Mouse (Mus musculus): ENCODE results near the gene Olfr1155. TPM values are rescaled to one million over a fixed set of nuclear protein-coding genes. Genes with fewer than 3 reads are reported as not detected.

Olfr1155 gene
- total RNA-seq (2022), result not detected

DNA sequence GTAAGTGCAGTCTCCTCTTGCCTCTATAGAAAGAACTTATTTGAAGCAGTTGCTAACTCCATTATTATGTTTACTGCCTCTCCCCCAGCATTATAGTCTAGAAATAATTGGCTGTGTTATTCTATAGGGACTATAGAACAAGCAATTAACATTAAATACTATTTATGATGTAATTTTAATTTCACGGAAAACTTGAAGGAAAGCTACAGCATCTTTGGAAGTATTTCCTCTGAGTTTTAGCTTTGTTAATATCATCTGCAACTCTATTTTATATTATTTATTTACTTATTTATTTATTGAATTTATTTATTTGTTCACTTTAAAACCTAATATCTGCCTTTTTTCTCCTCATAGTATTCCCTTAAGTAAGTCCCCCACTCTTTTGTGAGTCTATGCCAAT, at the start of gene Olfr1155:
Gene Olfr1155 (minus strand): TSS at position 101 of the 400 bp plus-strand sequence.
- no peak for DNase-seq (ENCODE audit: low spot score)

GRCm38 (mm10) chr2:87989813-87990212, 44.9 kb upstream of the Olfr1155 start, which contains the start of gene Olfr1158:
Gene Olfr1158 (plus strand): TSS chr2:87990113.
- DNase-seq (ENCODE audit: low spot score), result no peak

- DNase-seq (ENCODE audit: low spot score), result no peak
Observed at GRCm38 (mm10) chr2:87974563-87974962, 29.6 kb upstream of the Olfr1155 start, which contains the start of gene Olfr74. Gene Olfr74 (minus strand): TSS chr2:87974663.

DNA sequence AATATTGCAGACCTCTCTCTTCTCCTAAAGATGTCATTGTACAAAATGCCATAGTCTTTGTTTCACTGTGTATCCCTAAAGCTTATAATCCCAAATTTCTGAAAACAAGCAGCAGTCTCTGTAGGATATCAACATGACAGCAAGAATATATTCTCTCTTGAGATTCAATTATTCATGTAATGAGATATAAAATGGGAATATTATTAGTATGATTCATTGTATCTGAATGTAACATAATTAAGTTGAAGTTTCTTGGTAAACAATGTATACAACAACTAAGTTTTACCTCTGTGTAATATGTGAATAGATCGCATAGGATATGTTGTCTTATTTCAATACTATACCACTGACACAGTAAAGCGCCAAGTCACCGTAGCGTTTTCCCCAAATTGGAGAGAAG, 23.3 kb upstream of the Olfr1155 start, which contains the start of gene Olfr1157:
Gene Olfr1157 (minus strand): TSS at position 101 of the 400 bp plus-strand sequence.
- DNase-seq (ENCODE audit: low spot score), result no peak

DNA sequence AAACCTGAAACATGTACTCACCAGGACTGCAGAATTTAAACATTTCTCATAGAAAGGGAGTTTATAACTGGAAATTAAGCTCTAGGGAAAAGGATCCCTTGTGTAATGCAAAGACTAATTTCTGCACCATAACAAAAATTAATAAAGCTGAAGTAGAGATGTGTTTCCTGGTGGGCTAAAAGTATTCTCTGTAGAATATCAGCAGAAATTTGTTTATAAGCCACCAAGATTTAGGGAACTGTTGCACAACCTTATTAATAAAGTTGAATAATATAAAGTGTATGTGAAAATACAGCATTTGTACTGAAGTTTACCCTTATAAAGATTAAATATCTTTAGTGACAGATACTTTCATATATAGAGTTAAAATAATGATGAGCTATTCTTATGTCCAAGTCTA, 8.1 kb upstream of the Olfr1155 start, which contains the start of gene Olfr1156:
Gene Olfr1156 (minus strand): TSS at position 101 of the 400 bp plus-strand sequence.
- no peak for DNase-seq (ENCODE audit: low spot score)

DNA sequence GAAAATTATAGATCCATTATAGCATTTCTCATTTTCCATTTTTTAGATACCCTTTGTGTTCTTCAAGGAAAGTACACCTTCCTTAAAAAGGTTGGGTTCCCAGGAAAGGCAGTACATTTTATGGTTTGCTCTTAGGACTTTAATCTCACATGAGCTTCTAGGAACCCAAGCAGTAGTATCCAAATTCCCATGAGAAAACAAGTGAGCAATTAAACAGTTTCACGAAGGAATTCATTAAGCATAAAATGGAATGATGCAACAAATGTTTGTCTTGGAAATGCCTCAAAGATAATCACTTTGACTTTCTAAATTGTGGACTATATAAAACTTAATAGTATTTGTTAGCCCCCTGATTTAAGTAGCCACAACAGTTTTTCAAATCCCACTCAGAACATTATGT, 39.9 kb downstream of the Olfr1155 start, which contains the start of gene Olfr1154:
Gene Olfr1154 (minus strand): TSS at position 101 of the 400 bp plus-strand sequence.
- no peak for DNase-seq (ENCODE audit: low spot score)

GRCm38 (mm10) chr2:87894662-87895061, 50.3 kb downstream of the Olfr1155 start, which contains the start of gene Olfr1153:
Gene Olfr1153 (plus strand): TSS chr2:87894962.
- DNase-seq (ENCODE audit: low spot score), result no peak

Other genes starting within 250 kb of the Olfr1155 start
- gene Olfr1137, start 232.0 kb downstream of the Olfr1155 start, total RNA-seq (2022), result not detected
- gene Olfr1138, start 205.2 kb downstream of the Olfr1155 start, total RNA-seq (2022), result not detected
- gene Olfr1140, start 201.4 kb downstream of the Olfr1155 start, total RNA-seq (2022), result not detected
- not detected for gene Olfr1141, start 191.1 kb downstream of the Olfr1155 start, total RNA-seq (2022)
- not detected for gene Olfr152, start 165.7 kb downstream of the Olfr1155 start, total RNA-seq (2022)
- not detected for gene Olfr1143, start 144.5 kb downstream of the Olfr1155 start, total RNA-seq (2022)
- not detected for gene Olfr1145, start 135.3 kb downstream of the Olfr1155 start, total RNA-seq (2022)
- not detected for gene Olfr1148, start 114.6 kb downstream of the Olfr1155 start, total RNA-seq (2022)
- gene Olfr1150-ps1, start 101.1 kb downstream of the Olfr1155 start, total RNA-seq (2022), result not detected
- gene Olfr1151, start 89.3 kb downstream of the Olfr1155 start, total RNA-seq (2022), result not detected
- gene Olfr1152, start 78.6 kb downstream of the Olfr1155 start, total RNA-seq (2022), result not detected
- gene Olfr1153, start 50.2 kb downstream of the Olfr1155 start, total RNA-seq (2022), result not detected
- gene Olfr1154, start 40.0 kb downstream of the Olfr1155 start, total RNA-seq (2022), result not detected
- gene Olfr1156, start 8.0 kb upstream of the Olfr1155 start, total RNA-seq (2022), result not detected
- gene Olfr1157, start 23.2 kb upstream of the Olfr1155 start, total RNA-seq (2022), result not detected
- gene Olfr74, start 29.5 kb upstream of the Olfr1155 start, total RNA-seq (2022), result not detected
- not detected for gene Olfr1158, start 45.0 kb upstream of the Olfr1155 start, total RNA-seq (2022)
- not detected for gene Olfr1160, start 63.1 kb upstream of the Olfr1155 start, total RNA-seq (2022)
- not detected for gene Olfr1161, start 77.6 kb upstream of the Olfr1155 start, total RNA-seq (2022)
- gene Olfr73, start 92.6 kb upstream of the Olfr1155 start, total RNA-seq (2022), result not detected
- not detected for gene Olfr1162, start 106.0 kb upstream of the Olfr1155 start, total RNA-seq (2022)
- gene Olfr1163, start 126.7 kb upstream of the Olfr1155 start, total RNA-seq (2022), result not detected
- gene Olfr1164, start 148.8 kb upstream of the Olfr1155 start, total RNA-seq (2022), result not detected
- not detected for gene Olfr1166, start 183.1 kb upstream of the Olfr1155 start, total RNA-seq (2022)
- gene Olfr1167, start 210.1 kb upstream of the Olfr1155 start, total RNA-seq (2022), result not detected
- gene Olfr1168, start 236.7 kb upstream of the Olfr1155 start, total RNA-seq (2022), result not detected

Data from heart, adult 8-10 months (tissue).